Mouse (Mus musculus) frontal cortex, postnatal 25 days (tissue): ENCODE results near the gene Platr17.
A peak's percentile ranks its signal among the peaks of the same experiment; 100 is the strongest.
"Not testable (repeated sequence)": the region's sequence is repeated elsewhere in the genome, so short reads cannot be mapped to it uniquely, and the experiment has no call there.

Experiments used
- DNase-seq, 2 experiments: peaks; one replicate each; pipeline ENCODE4 v3.0.0; 2022; ENCODE audit warnings: low spot score in 2 of 2

The Platr17 gene

DNA sequence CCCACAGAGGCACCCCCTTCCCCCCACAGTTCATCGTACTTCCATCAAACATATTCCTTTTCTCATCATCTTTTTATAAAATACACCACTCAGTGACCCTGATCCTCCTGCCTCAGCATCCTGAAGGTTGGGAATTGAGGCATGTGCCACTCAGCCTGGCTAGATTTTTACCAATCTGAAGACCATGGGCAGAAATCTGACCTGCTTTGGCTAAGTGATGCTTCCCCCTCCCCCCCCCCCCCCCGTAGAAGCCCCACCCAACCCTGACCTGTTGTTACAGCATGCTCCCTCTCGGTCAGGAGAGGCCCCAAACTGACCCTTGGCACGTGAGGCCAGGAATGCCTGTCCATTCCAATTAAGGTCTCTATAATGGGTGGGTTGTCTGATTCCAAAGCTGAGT lies at the start of gene Platr17:
Gene Platr17, plus strand, starts transcription at position 301 of the 400 bp plus-strand sequence.
- not testable (repeated sequence) for DNase-seq

DNA sequence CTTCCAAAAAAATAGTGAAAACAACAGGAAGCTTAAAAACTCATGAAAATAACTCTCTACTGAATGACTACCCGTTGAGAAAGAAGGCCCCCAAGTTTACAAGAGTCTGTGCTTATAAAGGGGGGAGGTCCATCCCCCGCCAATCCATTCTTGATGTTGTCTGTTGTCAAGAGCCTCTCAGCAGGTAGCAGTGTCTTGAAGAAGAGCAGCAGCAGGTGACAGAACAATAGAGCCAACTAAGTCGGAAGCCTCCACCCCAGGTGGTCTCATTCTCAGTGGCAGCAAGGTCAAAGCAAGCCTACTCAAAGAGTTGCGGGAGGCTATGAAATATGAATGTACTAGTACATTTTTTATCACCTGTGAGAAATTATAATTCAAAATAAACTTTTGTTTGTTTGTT lies 47.1 kb upstream of the Platr17 start:
- DNase-seq = no peak

DNA sequence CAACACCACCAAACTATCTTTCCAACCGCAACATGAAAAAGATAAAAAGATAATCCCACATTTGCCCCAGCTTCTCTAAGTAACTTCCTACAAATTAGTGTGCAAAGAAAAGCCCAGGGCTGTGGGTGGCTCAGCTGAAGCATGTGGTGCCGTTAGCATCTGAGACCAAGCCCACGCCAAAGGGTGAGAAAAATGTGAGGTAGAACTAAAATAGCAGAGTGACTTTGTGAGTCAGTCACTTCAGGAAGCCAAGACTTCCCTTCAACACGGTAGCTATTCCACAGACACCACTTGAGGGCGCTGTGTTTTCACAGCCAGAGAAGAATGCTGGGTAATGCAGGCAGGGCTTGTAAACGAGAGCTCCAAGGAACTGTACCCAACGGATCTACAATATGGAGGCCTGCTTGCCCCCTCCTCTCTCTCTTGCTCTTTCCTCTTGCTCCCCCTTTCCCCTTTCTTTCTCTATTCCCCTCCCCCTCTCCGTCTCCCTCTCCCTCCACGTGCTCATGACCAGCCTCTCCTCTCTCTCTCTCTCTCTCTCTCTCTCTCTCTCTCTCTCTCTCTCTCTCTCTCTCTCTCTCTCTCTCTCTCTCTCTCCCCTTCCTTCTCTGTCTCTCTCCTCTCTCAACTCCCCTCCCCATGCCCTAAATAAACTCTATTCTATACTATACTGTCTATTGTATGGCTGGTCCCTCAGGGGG lies 39.5 kb upstream of the Platr17 start:
- DNase-seq = peak; percentile 54 to 66

DNA sequence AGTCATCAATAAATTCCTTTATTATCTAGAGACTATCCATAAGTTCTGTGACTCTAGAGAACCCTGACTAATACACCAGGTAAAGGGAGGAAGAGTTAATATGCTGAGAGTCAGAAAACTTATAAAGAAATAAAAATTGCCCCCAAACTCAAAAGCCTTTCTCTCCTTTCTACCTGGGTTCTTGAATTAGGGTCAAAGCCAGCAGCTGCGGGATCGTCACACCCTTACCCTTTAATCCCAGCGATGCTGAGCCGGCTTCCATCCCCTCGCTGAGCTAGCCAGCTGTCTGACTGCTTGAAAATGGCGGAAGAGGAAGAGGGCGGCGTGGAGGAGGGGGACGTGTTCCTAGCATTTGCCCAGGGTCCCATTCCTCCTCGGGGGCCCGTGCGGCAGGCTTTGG lies 31.4 kb upstream of the Platr17 start, which contains the start of gene Gm7029:
Gene Gm7029, plus strand, starts transcription at position 301 of the 400 bp plus-strand sequence.
- not testable (repeated sequence) for DNase-seq

DNA sequence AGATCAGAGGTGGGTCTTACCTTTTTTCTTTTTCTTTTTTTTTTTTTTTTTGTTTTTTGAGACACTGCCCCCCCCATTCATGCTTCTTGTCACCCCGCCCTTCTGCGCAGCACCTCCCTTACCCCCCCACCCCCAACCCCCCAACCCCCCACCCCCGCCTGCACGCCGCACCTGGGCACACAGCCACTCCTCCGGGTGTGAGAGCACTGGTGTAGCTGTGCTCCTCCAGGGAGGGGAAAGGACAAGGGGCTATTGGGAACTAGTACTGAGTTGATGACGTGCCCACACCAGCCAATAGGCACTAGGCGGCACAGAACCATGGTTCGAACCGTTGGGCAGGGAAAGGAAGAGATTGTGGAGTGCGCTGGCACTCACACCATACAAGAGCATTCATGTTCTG lies 30.5 kb upstream of the Platr17 start:
- no peak for DNase-seq

DNA sequence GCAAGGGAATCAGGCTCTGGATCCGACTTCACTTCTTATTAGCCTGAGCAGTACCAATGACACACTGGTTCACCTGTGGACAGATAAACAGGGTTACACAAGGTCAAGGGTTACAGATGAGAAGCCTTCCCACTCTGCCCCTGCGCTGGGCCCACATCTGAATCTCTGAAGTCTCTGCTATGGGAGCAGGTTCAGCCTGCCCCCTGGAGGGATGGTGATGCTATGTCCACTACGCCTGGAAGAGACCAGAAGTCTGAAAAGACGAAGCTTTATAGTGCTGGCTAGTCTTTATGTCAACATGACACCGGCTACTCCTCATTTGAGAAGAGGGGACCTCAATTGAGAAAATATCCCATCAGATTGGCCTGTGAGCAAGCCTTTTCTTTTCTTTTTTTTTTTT lies 29.1 kb upstream of the Platr17 start:
- DNase-seq = not testable (repeated sequence)

DNA sequence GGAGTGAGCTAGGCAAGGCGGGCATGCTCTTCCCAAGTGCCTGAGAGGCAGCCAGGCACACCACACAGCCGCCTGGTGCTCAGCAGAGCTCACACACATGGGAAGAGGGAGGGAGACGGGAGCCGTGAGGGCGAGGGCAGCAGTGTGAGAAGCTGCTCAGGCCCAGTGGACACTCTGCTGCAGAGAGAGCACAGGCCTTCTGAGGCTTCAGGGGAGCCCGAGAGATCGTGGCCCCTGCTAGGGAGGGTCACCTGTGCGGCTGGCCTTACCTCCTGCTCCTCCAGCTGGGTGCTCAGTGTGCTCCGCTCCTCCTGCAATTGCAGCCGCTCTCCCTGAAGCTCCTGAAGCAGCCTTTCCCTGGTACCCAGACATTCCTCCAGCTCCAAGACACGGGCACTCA lies 20.6 kb upstream of the Platr17 start:
- DNase-seq = not testable (repeated sequence)

DNA sequence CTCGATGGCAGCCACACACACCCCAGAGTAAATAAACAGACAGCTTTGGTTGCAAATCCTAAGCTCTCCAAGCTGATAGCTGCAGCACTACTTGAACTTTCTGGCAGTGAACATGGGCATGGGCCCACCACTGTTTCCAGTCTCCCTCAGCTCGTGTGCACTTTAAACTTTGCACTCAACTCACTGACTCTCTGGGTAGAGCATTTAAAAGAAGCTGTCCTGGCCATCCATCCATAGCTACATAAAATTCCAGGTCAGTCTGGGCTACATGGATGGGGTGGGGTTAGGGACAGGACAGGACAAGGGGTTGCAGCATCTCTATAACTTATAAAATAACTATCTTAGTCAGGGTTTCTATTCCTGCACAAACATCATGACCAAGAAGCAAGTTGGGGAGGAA lies 17.1 kb upstream of the Platr17 start:
- DNase-seq = not testable (repeated sequence)

DNA sequence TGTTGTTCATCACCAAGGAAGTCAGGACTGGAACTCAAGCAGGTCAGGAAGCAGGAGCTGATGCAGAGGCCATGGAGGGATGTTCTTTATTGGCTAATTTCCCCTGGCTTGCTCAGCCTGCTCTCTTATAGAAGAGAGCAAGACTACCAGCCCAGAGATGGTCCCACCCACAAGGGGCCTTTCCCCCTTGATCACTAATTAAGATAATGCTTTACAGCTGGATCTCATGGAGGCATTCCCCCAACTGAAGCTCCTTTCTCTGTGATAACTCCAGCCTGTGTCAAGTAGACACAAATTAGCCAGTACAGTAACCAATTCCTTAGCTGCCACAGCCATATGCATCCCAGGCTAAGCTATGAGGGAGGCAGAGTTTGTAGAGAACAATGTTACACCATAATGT lies 16.7 kb upstream of the Platr17 start:
- DNase-seq = not testable (repeated sequence)

DNA sequence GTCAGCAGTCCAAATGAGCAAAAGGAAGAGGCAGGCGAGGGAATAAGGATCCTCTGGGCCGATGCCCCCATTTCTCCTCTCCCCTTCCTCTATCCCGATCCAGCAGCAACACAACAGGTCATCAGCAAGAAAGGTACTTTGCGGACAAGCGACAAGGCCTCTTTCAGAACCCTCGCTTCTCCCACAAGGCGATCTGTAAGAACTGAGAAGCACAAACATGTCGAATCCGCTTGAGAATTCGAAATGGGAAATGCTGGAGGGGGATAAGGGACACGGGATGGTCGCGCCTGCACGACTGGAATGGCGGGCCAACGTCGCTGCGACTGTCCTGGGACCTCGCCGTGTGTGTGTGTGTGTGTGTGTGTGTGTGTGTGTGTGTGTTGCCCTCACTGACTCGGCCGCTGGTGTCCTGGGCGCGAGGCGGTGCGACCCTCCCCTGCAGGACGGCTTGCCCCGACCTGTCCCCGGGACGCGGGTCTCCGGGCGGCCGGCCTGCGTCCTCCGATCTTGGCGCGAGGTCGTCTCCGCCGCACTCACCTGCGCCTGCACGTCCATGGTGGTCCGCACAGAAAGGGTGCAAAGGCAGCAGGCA lies 14.9 kb upstream of the Platr17 start:
- not testable (repeated sequence) for DNase-seq

DNA sequence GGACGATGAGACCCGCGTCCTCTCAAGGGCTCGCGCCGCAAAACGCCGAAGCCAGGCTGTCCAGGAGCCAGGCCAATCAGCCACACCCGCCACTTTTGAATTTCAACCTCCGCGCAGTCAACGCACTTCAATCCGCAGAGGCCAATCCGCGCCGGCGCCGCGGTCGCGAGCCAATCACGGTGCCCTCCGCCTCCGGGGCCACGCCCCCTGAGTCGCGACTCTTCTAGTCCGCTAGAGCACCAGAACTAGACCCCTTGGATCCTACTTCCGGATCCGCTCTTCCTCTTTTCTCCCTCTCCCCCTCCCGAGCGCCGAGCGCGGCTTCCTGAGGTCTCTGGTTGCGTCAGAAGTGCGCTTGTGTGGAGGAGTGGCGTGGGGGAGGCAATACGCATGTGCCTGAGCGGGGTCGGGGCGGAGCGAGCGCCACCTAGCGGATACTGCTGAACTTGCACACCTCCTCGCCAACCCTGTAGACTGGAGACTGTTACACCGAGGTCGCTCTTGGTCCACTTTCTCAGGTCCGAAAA lies 14.3 kb upstream of the Platr17 start, which contains the start of gene Kifc1:
Gene Kifc1, minus strand, starts transcription at position 129 of the 527 bp plus-strand sequence.
- DNase-seq = peak; percentile 99

DNA sequence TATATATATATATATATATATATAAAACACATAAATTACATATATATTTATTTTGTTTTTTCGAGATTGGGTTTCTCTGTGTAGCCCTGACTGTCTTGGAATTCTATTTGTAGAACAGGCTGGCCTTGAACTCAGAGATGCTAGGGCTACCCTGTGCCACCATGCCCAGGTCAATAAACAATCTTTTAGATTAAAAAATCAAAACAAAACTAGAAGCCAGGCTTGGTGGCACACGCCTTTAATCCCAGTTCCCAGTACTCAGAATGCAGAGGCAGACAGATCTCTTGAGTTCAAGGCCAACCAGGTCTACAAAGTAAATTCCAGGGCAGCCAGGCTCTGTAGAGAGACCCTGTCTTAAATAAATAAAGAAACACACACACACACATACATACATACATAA lies 13.6 kb upstream of the Platr17 start:
- DNase-seq = no peak

DNA sequence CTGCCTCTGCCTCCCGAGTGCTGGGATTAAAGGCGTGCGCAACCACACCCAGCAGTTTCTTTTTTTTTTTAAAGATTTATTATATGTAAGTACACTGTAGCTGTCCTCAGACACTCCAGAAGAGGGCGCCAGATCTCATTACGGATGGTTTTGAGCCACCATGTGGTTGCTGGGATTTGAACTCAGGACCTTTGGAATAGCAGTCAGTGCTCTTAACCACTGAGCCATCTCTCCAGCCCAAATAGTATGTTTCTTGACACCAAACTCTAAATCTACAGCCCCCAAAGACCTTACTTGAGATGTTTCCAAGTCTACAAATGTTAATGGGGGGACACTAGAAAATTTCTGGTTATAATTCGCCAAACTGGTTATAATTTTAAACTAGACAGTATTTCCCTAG lies 13.0 kb upstream of the Platr17 start:
- not testable (repeated sequence) for DNase-seq

DNA sequence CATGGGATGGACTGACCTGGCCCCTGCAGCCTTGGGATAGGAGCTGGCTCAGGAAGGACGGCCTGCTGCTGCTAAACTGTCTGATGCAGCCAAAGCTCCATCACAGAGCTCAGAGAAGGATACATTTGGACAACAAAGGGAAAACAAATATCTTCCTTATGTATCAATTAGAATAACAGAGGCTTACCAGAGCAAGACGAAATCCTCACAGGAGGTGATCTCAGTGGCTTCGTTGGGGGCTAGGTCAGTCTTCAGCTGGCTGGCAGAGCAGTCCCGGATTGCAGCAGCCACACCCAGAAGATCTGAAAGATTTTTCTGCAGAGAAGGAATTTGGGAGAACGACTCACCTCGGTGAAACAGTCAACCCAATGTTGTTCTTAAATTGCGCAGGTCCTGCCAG lies 12.5 kb upstream of the Platr17 start:
- DNase-seq = no peak

DNA sequence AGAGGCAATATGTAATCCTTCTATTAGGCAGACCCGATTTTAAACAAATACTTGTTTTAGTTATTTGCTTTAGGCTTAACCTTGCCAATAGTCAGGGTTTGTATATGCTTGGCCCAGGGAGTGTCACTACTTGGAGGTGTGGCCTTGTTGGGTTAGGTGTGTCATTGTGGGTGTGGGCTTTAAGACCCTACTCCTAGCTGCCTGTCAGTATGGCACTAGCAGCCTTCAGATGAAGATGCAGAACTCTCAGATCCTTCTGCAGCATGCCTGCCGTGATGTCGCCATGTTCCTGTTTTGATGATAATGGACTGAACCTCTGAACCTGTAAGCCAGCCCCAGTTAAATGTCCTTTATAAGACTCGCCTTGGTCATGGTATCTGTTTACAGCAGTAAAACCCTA lies 11.9 kb upstream of the Platr17 start:
- DNase-seq = not testable (repeated sequence)

DNA sequence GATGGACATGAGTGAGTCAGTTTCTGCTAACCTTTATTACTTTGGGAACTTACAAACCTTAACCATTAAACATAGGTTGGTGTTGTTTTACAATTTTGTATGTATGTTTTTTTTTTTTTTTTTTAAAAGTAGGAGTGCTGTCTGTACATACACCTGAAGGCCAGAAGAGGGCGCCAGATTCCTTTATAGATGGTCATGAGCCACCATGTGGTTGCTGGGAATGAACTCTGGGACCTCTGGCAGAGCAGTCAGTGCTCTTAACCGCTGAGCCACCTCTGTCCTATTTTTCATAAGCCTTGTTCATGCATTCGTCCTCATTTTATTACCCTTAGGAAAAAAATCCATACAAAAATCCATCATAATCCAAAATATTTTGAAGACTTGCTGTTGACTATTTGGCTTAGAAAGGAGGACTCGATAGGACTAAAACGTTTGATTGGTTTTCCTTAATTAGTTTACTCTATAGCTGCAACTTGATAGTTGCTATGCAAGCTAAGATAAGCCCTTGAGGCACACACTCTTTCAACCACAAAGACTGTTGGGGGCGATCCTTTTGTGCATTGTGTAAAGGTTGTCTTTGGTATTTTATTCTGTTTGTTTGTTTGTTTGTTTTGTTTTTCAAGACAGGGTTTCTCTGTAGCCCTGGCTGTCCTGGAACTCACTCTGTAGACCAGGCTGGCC lies 7.7 kb upstream of the Platr17 start:
- no peak for DNase-seq

DNA sequence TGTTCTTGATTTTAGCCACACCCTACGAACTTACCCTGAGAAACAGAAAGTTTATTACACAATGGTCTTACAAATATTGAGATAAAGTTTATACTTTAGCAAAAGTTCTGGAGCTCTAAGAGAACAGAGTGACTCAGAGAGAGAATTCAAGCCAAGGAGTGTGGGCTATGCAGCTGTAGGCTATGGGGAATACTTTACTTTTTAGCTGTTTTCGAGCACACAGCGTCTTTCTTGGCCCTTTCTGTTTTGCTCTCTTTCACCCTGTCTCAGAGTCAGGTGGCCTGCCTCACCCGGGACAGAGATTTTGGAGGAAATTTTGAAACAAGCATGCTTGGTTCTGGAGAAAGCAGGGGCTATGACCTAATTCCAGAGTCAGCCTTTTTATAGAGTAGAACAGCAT lies 6.7 kb upstream of the Platr17 start:
- DNase-seq = not testable (repeated sequence)

DNA sequence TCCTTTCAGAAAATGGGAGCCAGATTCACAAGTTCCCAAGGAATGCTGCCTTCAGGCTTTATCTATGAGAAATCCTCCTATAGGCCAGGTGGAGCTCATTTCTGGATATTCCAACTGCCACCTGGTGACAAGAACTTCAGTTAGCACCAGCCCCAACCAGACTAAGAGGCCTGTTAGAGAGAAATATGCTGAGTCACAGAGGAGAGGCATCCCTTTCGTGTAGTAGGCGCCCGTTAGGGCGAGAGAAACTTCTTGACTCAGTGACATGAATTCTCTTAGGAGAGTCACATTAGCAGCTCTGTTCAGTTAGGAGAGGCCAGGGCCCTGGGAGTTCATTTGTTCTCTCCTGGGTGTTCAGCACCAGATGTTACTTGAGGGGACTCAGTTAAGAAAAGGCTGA lies 5.3 kb upstream of the Platr17 start:
- no peak for DNase-seq

DNA sequence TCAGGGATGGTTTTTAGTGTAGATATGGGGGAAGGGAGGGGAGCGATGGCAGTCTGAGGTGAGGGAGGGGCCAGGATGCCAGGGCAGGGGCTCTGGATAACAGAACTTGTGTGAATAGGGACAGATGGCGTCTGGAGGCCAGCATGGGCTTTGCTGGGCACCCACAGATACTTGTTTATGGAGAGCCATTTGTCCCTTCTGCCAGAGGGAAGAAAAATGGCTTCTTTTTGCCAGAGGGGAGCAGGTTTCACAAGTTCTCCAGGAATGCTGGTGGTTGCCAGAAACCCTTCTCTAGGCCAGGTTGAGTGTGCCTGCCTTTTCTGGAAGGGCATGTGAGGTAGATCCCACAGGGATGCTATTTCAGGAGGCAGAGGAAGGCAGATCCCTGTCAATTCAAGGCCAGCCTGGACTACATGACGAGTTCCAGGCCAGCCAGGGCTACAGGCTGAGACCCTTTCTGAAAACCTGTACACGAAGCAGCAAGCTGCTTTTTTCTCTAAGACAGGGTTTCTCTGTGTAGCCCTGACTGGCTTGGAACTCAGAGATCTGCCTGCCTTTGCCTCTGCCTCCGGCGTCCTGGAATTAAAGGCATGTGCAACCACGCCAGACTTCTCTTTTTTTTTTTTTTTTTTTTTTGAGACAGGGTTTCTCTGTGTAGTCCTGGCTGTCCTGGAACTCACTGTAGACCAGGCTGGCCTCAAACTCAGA lies 4.5 kb upstream of the Platr17 start:
- no peak for DNase-seq

DNA sequence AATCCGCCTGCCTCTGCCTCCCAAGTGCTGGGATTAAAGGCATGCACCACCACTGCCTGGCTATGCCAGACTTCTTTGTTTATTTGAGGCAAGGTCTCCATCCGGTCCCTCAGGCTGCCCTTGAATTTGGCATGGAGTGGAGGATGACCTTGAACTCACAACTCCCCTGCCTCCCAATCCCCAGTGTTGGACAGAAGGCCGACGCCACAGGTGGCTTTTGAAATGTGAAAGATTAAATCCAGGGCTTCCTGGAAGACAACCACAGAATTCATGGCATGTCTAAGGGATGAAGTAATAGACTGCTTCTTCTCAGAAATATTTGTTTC lies 4.0 kb upstream of the Platr17 start:
- DNase-seq = no peak

DNA sequence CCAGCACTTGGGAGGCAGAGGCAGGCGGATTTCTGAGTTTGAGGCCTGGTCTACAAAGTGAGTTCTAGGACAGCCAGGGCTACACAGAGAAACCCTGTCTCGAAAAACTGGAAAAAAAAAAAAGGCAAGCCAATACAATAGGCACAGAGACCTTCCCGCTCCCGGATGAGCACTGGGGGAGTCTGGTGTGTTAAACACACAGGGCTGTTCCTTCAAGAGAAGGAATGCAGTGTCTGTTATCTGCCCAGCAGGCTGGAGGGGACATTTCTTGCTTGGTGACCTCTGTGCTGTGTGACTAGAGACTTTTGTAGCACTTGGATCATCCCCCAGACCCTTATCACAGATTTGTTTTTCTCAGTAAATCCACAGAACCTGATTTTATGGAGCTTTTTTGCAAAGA lies 3.3 kb upstream of the Platr17 start:
- no peak for DNase-seq

DNA sequence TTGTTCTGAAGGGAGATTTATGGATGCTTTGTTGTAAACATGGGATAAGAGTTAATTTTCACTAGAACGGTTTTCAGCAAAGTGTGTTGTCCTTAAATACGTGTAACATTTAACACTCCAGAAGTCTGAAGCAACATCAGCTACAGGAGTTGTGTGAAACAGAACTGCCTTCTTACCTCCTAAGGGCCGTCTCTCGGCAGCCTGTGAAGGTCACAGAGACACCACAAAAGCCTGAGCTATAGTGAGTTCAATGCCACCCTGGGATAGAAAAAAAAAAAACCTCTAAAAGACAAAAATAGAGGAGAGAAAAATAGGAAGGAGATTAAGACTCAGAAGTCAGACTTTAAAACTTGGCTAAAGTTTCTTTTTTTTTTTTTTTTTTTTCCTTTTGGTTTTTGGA lies 2.9 kb upstream of the Platr17 start:
- DNase-seq = no peak
